8 mouse cellular contexts compared by ENCODE assay signal in the genomic region with DNA sequence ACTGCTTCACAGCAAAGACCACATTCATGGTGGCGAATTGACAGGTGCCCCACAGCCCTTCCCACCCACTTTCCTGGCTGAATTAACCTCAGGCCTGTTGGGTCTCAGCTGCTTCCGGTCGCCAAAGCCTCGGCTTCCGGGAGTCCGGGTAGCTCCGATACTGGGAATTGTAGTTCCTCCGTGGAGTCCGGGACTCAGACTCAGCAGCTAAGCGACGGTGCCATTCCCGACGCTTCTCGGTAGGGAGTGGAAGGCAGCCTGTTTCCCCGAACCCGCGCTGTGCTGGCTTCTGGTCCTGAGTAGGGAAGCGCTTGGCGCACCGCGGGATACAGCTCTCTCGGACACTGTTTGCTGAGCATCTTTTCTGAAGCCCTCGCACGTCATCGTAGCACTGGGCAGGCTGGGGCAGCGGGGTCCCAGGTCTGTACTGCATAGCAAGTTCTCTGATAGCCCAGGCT. TPM values are rescaled to one million over a fixed set of nuclear protein-coding genes. Genes with fewer than 3 reads are reported as not detected.
DNase-seq lines count a peak whose midpoint lies in the region; ATAC-seq lines count a peak whose summit lies in the region.

No protein-coding gene starts in this region.

- peak; percentile 90 to 97 for DNase-seq in adrenal gland, adult (ENCODE audit: inconsistent age in 2 of 2, low spot score in 1 of 2)
- peak; percentile 95 for DNase-seq in embryo, embryonic 10.5 days (ENCODE audit: low spot score)
- DNase-seq in gastrocnemius, postnatal 14 days, result peak; percentile 86
- peak; percentile 92 for DNase-seq in intestine, embryonic 14.5 days (ENCODE audit: low spot score)
- peak; percentile 90 to 91 for DNase-seq in left cerebral cortex, postnatal 14 days (ENCODE audit: low spot score in 2 of 2)
- DNase-seq in mesoderm, embryonic 11.5 days (ENCODE audit: low read depth, low spot score), result peak; percentile 93
- DNase-seq in right cerebral cortex, postnatal 36 days (ENCODE audit: low spot score in 2 of 2), result peak; percentile 81 to 88
- DNase-seq in yolk sac, embryonic 10.5 days (ENCODE audit: low spot score), result peak; percentile 90

- H3K36me3 ChIP-seq in intestine, embryonic 14.5 days (ENCODE audit: control insufficient read depth, insufficient read depth, low read length), result 0 out of 2 replicates have a peak, but pooled peaks cover 5% of the 10 kb centered on the region

- H3K27me3 ChIP-seq in intestine, embryonic 14.5 days (replicated peaks; ENCODE audit: control insufficient read depth, insufficient read depth, low read length), result no peaks in the 10 kb centered on the region

- intact Hi-C loops in gastrocnemius, postnatal 14 days (cut with DNase I; ENCODE audit: low total_unique reads), result loop anchor here (10.0 kb wide), 1 partner anchor 193 kb away; no protein-coding TSS in a partner anchor
- intact Hi-C loops in left cerebral cortex, postnatal 14 days (cut with DNase I), result loop anchor here (10.0 kb wide), 1 partner anchor 173 kb away; a partner anchor contains a TSS

- no peaks in the 10 kb centered on the region for H3K9me3 ChIP-seq in intestine, embryonic 14.5 days (ENCODE audit: control insufficient read depth, low read length)

- ATAC-seq in intestine, embryonic 14.5 days (replicated peaks; ENCODE audit: low FRiP score, low TSS enrichment, low read depth), result peak; percentile 94

- under 1% methylated on average over 26 of the region's 26 CpGs for WGBS in intestine, embryonic 14.5 days

- peak overlapping the region; percentile 77 for H3K4me3 ChIP-seq in intestine, embryonic 14.5 days (ENCODE audit: low read depth, low read length)

- H3K9ac ChIP-seq in intestine, embryonic 14.5 days (ENCODE audit: low read length), result peak overlapping the region; percentile 70

- peak overlapping the region; percentile 85 for H3K27ac ChIP-seq in intestine, embryonic 14.5 days (ENCODE audit: low read depth)

- no peaks in the 10 kb centered on the region for H3K4me1 ChIP-seq in intestine, embryonic 14.5 days (replicated peaks; ENCODE audit: control insufficient read depth, insufficient read depth, low read length)

- H3K4me2 ChIP-seq in intestine, embryonic 14.5 days (ENCODE audit: low read length), result peak overlapping the region; percentile 92

RNA-seq across cellular contexts. Expression of a gene that starts 0.5 kb away (rescaled TPM):
- 10 to 100 TPM; 21.4 to 23.6 TPM for total RNA-seq in gastrocnemius, postnatal 14 days (2021)
- 20.6 and 25.8 TPM in 2 replicates for polyA plus RNA-seq in intestine, embryonic 14.5 days (2014; fragmentation: Nextera tagmentation; extraction: Ambion mirVana)
- 10 to 100 TPM; 34.3 to 37.3 TPM for total RNA-seq in left cerebral cortex, postnatal 14 days (2021)

RNA-seq across cellular contexts. Expression of a gene that starts 46.6 kb away (rescaled TPM):
- total RNA-seq in gastrocnemius, postnatal 14 days (2021), result 10 to 100 TPM; 44.4 to 44.7 TPM
- polyA plus RNA-seq in intestine, embryonic 14.5 days (2014; fragmentation: Nextera tagmentation; extraction: Ambion mirVana), result 14.0 and 14.8 TPM in 2 replicates
- 10 to 100 TPM; 18.2 to 22.3 TPM for total RNA-seq in left cerebral cortex, postnatal 14 days (2021)

Comparison
In these comparisons a context has a peak if more than half of its experiments do, and no peak if none do; other contexts are left out.
1. Peak in every context shown above with its lines: DNase-seq, ATAC-seq, H3K4me3 ChIP-seq and H3K27ac ChIP-seq.